Mouse (Mus musculus) limb, embryonic 11.5 days (tissue): ENCODE data around the gene Myg1. TPM values are rescaled to one million over a fixed set of nuclear protein-coding genes. Genes with fewer than 3 reads are reported as not detected.

ENCODE experiments used
- ATAC-seq: fragments of 200-750 bp; cut with Nextera tagmentation; 2 replicates; pipeline ENCODE4 v1.8.0; 2017; ENCODE audit warnings: low read depth; ENCODE audit not compliant: insufficient number of reproducible peaks, low FRiP score, low TSS enrichment
- DNase-seq: peaks from one replicate; pipeline ENCODE4 v3.0.0-alpha.2; 2015; ENCODE audit warnings: low spot score
- H3K27ac ChIP-seq: fragments of 300-500 bp; sonication (generic); replicated peaks from 2 replicates; pipeline ENCODE4 v1.5.1; 2014; ENCODE audit warnings: low read depth, mild to moderate bottlenecking, low read length
- H3K27me3 ChIP-seq: fragments of 300-500 bp; sonication (generic); 2 replicates; pipeline ENCODE4 v1.6.1; 2014; ENCODE audit warnings: mild to moderate bottlenecking, low read length, mixed read lengths; ENCODE audit not compliant: control insufficient read depth, insufficient read depth
- H3K36me3 ChIP-seq: fragments of 300-500 bp; sonication (generic); 2 replicates; pipeline ENCODE4 v1.6.1; 2014; ENCODE audit warnings: mild to moderate bottlenecking, low read length, moderate library complexity, mixed read lengths; ENCODE audit not compliant: control insufficient read depth, insufficient read depth
- H3K4me1 ChIP-seq: fragments of 300-500 bp; sonication (generic); 2 replicates; pipeline ENCODE4 v1.6.1; 2014; ENCODE audit warnings: low read length, mixed read lengths; ENCODE audit not compliant: control insufficient read depth, insufficient read depth
- H3K4me2 ChIP-seq: fragments of 300-500 bp; sonication (generic); 2 replicates; pipeline ENCODE4 v1.6.1; 2014; ENCODE audit warnings: low read depth, mild to moderate bottlenecking, moderate library complexity; ENCODE audit not compliant: severe bottlenecking
- H3K4me3 ChIP-seq: fragments of 300-500 bp; sonication (generic); 2 replicates; pipeline ENCODE4 v1.5.1; 2014; ENCODE audit warnings: low read depth, low read length
- H3K9ac ChIP-seq: fragments of 300-500 bp; sonication (generic); 2 replicates; pipeline ENCODE4 v1.6.1; 2014; ENCODE audit warnings: mild to moderate bottlenecking, low read length
- H3K9me3 ChIP-seq: fragments of 300-500 bp; sonication (generic); 2 replicates; pipeline ENCODE4 v1.6.1; 2016; ENCODE audit warnings: low read length; ENCODE audit not compliant: control insufficient read depth
- WGBS: fragments of 180-500 bp; shearing (Covaris S2); extraction: QIAGEN DNeasy Blood & Tissue Kit; methylation state at CpG from one replicate; pipeline ENCODE4 v1.1.7; 2014; 5-methylcytosine and 5-hydroxymethylcytosine counted together
- polyA plus RNA-seq: library from polyadenylated mRNA; unstranded; fragments of >200 nt; fragmentation: Nextera tagmentation; extraction: Ambion mirVana; gene quantifications from 2 replicates; pipeline ENCODE4 v1.2.1, GENCODE M21; 2014

Myg1 gene
- polyA plus RNA-seq, 1 experiment from 2014 or later = 122 TPM

GRCm38 (mm10) chr15:102310074-102310845 lies 21.2 kb upstream of the Myg1 start:
- Histone ChIP-seq H3K9me3 (no peaks in the 10 kb centered on the region), H3K4me1 (no peaks in the 10 kb centered on the region), H3K9ac (no peak overlapping the region), H3K4me3 (no peak overlapping the region), H3K27me3 (no peaks in the 10 kb centered on the region), H3K4me2 (no peak overlapping the region), H3K27ac (no peak overlapping the region), H3K36me3 (peaks cover 38% of the 10 kb centered on the region)
- ATAC-seq = no peak
- no peak for DNase-seq
- 80% methylated on average over 10 of the region's 10 CpGs for WGBS

- Histone ChIP-seq H3K4me2 (no peak overlapping the region), H3K9me3 (no peaks in the 10 kb centered on the region), H3K9ac (no peak overlapping the region), H3K27me3 (no peaks in the 10 kb centered on the region), H3K27ac (no peak overlapping the region), H3K4me1 (no peaks in the 10 kb centered on the region), H3K36me3 (peaks cover 34% of the 10 kb centered on the region; the same call in 1 of the 2 replicates), H3K4me3 (no peak overlapping the region)
- DNase-seq (no peak), ATAC-seq (no peak)
Observed at GRCm38 (mm10) chr15:102311489-102311888, 20.0 kb upstream of the Myg1 start.

- WGBS = 95% methylated on average over 8 of the region's 8 CpGs
- Histone ChIP-seq H3K4me1 (no peaks in the 10 kb centered on the region), H3K4me3 (no peak overlapping the region), H3K36me3 (peaks cover 39% of the 10 kb centered on the region), H3K27me3 (no peaks in the 10 kb centered on the region), H3K9ac (no peak overlapping the region), H3K27ac (no peak overlapping the region), H3K9me3 (no peaks in the 10 kb centered on the region), H3K4me2 (no peak overlapping the region)
- DNase-seq (no peak), ATAC-seq (no peak)
Observed at GRCm38 (mm10) chr15:102315292-102315691, 16.2 kb upstream of the Myg1 start.

- no peaks in the 10 kb centered on the region for H3K9me3 ChIP-seq
- no peaks in the 10 kb centered on the region for H3K4me1 ChIP-seq
- no peak overlapping the region for H3K9ac ChIP-seq
- H3K4me2 ChIP-seq = no peak overlapping the region
- no peak overlapping the region for H3K4me3 ChIP-seq
- 93% methylated on average over 6 of the region's 6 CpGs for WGBS
- ATAC-seq = no peak
- peak; percentile 65 for DNase-seq
- peaks cover 40% of the 10 kb centered on the region for H3K36me3 ChIP-seq
- no peaks in the 10 kb centered on the region for H3K27me3 ChIP-seq
- H3K27ac ChIP-seq = no peak overlapping the region
Observed at GRCm38 (mm10) chr15:102316263-102316662, 15.2 kb upstream of the Myg1 start.

- 77% methylated on average over 12 of the region's 12 CpGs for WGBS
- Histone ChIP-seq H3K27me3 (no peaks in the 10 kb centered on the region), H3K4me3 (no peak overlapping the region; the same call in 1 of the 2 replicates), H3K36me3 (peaks cover 24% of the 10 kb centered on the region), H3K4me1 (peaks cover 6% of the 10 kb centered on the region), H3K27ac (no peak overlapping the region), H3K9me3 (no peaks in the 10 kb centered on the region), H3K4me2 (peak overlapping the region; percentile 90; the same call in 1 of the 2 replicates), H3K9ac (no peak overlapping the region)
- ATAC-seq (no peak), DNase-seq (peak; percentile 32)
Observed at GRCm38 (mm10) chr15:102324654-102325473, 6.6 kb upstream of the Myg1 start.

GRCm38 (mm10) chr15:102326022-102326576 lies 5.4 kb upstream of the Myg1 start, which contains the start of gene Pfdn5:
Gene Pfdn5, plus strand, starts transcription at chr15:102326116.
- ATAC-seq (peak; percentile 85), DNase-seq (peak; percentile 86)
- peak within 1 kb of the TSS; percentile 72 for H3K27ac ChIP-seq
- under 1% methylated on average over 40 of the region's 40 CpGs for WGBS
- peak within 1 kb of the TSS; percentile 90 for H3K4me2 ChIP-seq
- peaks cover 24% of the 10 kb centered on the region for H3K36me3 ChIP-seq
- peak within 1 kb of the TSS; percentile 81 for H3K9ac ChIP-seq
- H3K27me3 ChIP-seq = no peaks in the 10 kb centered on the region
- peaks cover 6% of the 10 kb centered on the region for H3K4me1 ChIP-seq
- H3K9me3 ChIP-seq = no peaks in the 10 kb centered on the region
- peak within 1 kb of the TSS; percentile 93 for H3K4me3 ChIP-seq

GRCm38 (mm10) chr15:102326892-102327291 lies 4.6 kb upstream of the Myg1 start:
- peaks cover 23% of the 10 kb centered on the region for H3K36me3 ChIP-seq
- 69% methylated on average over 8 of the region's 8 CpGs for WGBS
- ATAC-seq = no peak
- H3K9ac ChIP-seq = peak overlapping the region; percentile 81
- DNase-seq = no peak
- no peaks in the 10 kb centered on the region for H3K27me3 ChIP-seq
- H3K27ac ChIP-seq = no peak overlapping the region
- H3K4me1 ChIP-seq = peaks cover 6% of the 10 kb centered on the region
- H3K4me3 ChIP-seq = peak overlapping the region; percentile 93
- H3K9me3 ChIP-seq = no peaks in the 10 kb centered on the region
- peak overlapping the region; percentile 90 for H3K4me2 ChIP-seq

- Histone ChIP-seq H3K4me2 (no peak overlapping the region), H3K27me3 (no peaks in the 10 kb centered on the region), H3K9me3 (no peaks in the 10 kb centered on the region), H3K36me3 (peaks cover 33% of the 10 kb centered on the region), H3K4me3 (no peak overlapping the region), H3K4me1 (peaks cover 11% of the 10 kb centered on the region), H3K27ac (no peak overlapping the region), H3K9ac (no peak overlapping the region)
- ATAC-seq (no peak), DNase-seq (no peak)
- WGBS = 82% methylated on average over 8 of the region's 8 CpGs
Observed at GRCm38 (mm10) chr15:102335254-102335653, 3.7 kb downstream of the Myg1 start.
